Mouse (Mus musculus): Measurements from ENCODE around the gene Nme3.

- TF ChIP-seq CTCF (IDR thresholded peaks at IDR 0.05), result no peak
- no peak for TF ChIP-seq EP300 (IDR thresholded peaks at IDR 0.05)
These were observed 28.4 kb upstream of the Nme3 start for GRCm38 (mm10) chr17:24867914-24868313.
